Mouse (Mus musculus) embryonic facial prominence, embryonic 13.5 days (tissue): ENCODE data around the gene Nudt16. TPM values are rescaled to one million over a fixed set of nuclear protein-coding genes. Genes with fewer than 3 reads are reported as not detected.

Source experiments
- polyA plus RNA-seq: library from polyadenylated mRNA; unstranded; fragments of >200 nt; fragmentation: Nextera tagmentation; extraction: Ambion mirVana; gene quantifications from 2 replicates; pipeline ENCODE4 v1.2.1, GENCODE M21; 2015

The Nudt16 gene
- polyA plus RNA-seq, 1 experiment from 2014 or later = 11.3 TPM

Other genes starting within 250 kb of the Nudt16 start
- 95.3 and 112 TPM in 2 replicates for gene Mrpl3, start 78.6 kb downstream of the Nudt16 start, polyA plus RNA-seq
- not detected in 2 replicates for gene 1700080E11Rik, start 13.3 kb upstream of the Nudt16 start, polyA plus RNA-seq